Mouse (Mus musculus) CH12.LX (cell line): ENCODE results near the gene Vps4b. TPM values are rescaled to one million over a fixed set of nuclear protein-coding genes. Genes with fewer than 3 reads are reported as not detected.

Experiments
- DNase-seq: peaks from one replicate; pipeline ENCODE4 v3.0.0-alpha.2; 2013; ENCODE audit errors: extremely low read depth
- H3K27ac ChIP-seq: 2 replicates; pipeline ENCODE4 v1.5.1; 2012; ENCODE audit warnings: low read depth, mild to moderate bottlenecking, control low read depth, moderate library complexity; ENCODE audit not compliant: insufficient read depth
- H3K27me3 ChIP-seq: replicated peaks from 2 replicates; pipeline ENCODE3; 2012; ENCODE audit warnings: inconsistent platforms
- H3K36me3 ChIP-seq, 2 experiments: replicated peaks in 1 of 2; 2 replicates each; pipeline versions ENCODE3 to v1.6.1; 2012; ENCODE audit warnings: inconsistent platforms in 1 of 2, low read length in 1 of 2, mild to moderate bottlenecking in 1 of 2, mixed read lengths in 1 of 2, moderate library complexity in 1 of 2; ENCODE audit not compliant: control insufficient read depth in 1 of 2, insufficient read depth in 1 of 2
- H3K4me1 ChIP-seq, 2 experiments: 2 replicates each; pipeline ENCODE4 v1.6.1; 2012; ENCODE audit warnings: inconsistent platforms in 1 of 2, moderate library complexity in 1 of 2; ENCODE audit not compliant: insufficient read depth in 2 of 2, control insufficient read depth in 1 of 2
- H3K4me2 ChIP-seq: 2 replicates; pipeline ENCODE4 v1.6.1; 2012; ENCODE audit warnings: low read depth, mild to moderate bottlenecking, control low read depth; ENCODE audit not compliant: poor library complexity, insufficient read depth, severe bottlenecking
- H3K4me3 ChIP-seq, 3 experiments: fragments of 150-350 bp in 1 of 3; sonication (generic) in 1 of 3; replicated peaks in 1 of 3; 2 replicates each; pipeline versions ENCODE3 to v1.5.1; 2011 to 2012; ENCODE audit warnings: low read depth in 2 of 3, low read length in 2 of 3, mild to moderate bottlenecking in 2 of 3, moderate library complexity in 2 of 3, control low read depth in 1 of 3, improper control_type of control experiment in 1 of 3, inconsistent platforms in 1 of 3, mixed read lengths in 1 of 3; ENCODE audit not compliant: poor library complexity in 1 of 3
- H3K79me2 ChIP-seq: replicated peaks from 2 replicates; pipeline ENCODE4 v1.6.1; 2012; ENCODE audit warnings: mild to moderate bottlenecking, moderate library complexity; ENCODE audit not compliant: control insufficient read depth, poor library complexity, insufficient read depth, severe bottlenecking; ENCODE audit errors: extremely low read depth
- H3K9ac ChIP-seq: 2 replicates; pipeline ENCODE4 v1.6.1; 2012; ENCODE audit warnings: low read depth, mild to moderate bottlenecking, control low read depth, moderate library complexity; ENCODE audit not compliant: insufficient read depth
- H3K9me3 ChIP-seq: replicated peaks from 2 replicates; pipeline ENCODE3; 2012; ENCODE audit warnings: low read length, inconsistent platforms, mixed read lengths
- CTCF ChIP-seq, 2 experiments: IDR thresholded peaks in 1 of 2; conservative IDR thresholded peaks in 1 of 2; 2 replicates each; pipeline ENCODE4 v1.5.1; 2011 to 2012; ENCODE audit warnings: low read depth in 2 of 2, low read length in 2 of 2, improper control_type of control experiment in 1 of 2, inconsistent platforms in 1 of 2, mild to moderate bottlenecking in 1 of 2, moderate library complexity in 1 of 2
- ELF1 ChIP-seq: IDR thresholded peaks from 2 replicates; pipeline ENCODE4 v1.6.1; 2014; ENCODE audit warnings: low read depth, mild to moderate bottlenecking, inconsistent platforms, low read length, improper control_type of control experiment
- ETS1 ChIP-seq: conservative IDR thresholded peaks from 2 replicates; pipeline ENCODE4 v1.6.1; 2012; ENCODE audit warnings: low read depth, mild to moderate bottlenecking, inconsistent platforms, low read length, improper control_type of control experiment, moderate library complexity
- GABPA ChIP-seq: IDR thresholded peaks from 2 replicates; pipeline ENCODE4 v1.6.1; 2012; ENCODE audit warnings: low read depth, low read length, improper control_type of control experiment, inconsistent platforms; ENCODE audit not compliant: insufficient replicate concordance
- HCFC1 ChIP-seq: IDR thresholded peaks from 2 replicates; pipeline ENCODE4 v1.6.1; 2012; ENCODE audit warnings: low read depth, mild to moderate bottlenecking, inconsistent platforms, low read length, improper control_type of control experiment
- IRF4 ChIP-seq: IDR thresholded peaks from 2 replicates; pipeline ENCODE4 v1.6.1; 2014; ENCODE audit warnings: low read depth, mild to moderate bottlenecking, inconsistent platforms, low read length, improper control_type of control experiment
- JUN ChIP-seq: IDR thresholded peaks from 2 replicates; pipeline ENCODE4 v1.6.1; 2011; ENCODE audit warnings: low read depth, mild to moderate bottlenecking, low read length, improper control_type of control experiment, moderate library complexity; ENCODE audit not compliant: insufficient read depth
- JUND ChIP-seq: conservative IDR thresholded peaks from 2 replicates; pipeline ENCODE4 v1.6.1; 2011; ENCODE audit warnings: low read depth, low read length, improper control_type of control experiment
- MAFK ChIP-seq: IDR thresholded peaks from 2 replicates; pipeline ENCODE4 v1.6.1; 2011; ENCODE audit warnings: low read length, improper control_type of control experiment; ENCODE audit not compliant: insufficient replicate concordance
- MAZ ChIP-seq: IDR thresholded peaks from 2 replicates; pipeline ENCODE4 v1.6.1; 2012; ENCODE audit warnings: low read depth, mild to moderate bottlenecking, inconsistent platforms, low read length, improper control_type of control experiment, moderate library complexity
- MYC ChIP-seq: IDR thresholded peaks from 2 replicates; pipeline ENCODE4 v1.6.1; 2011; ENCODE audit warnings: low read depth, mild to moderate bottlenecking, improper control_type of control experiment, low read length
- NELFE ChIP-seq: IDR thresholded peaks from 2 replicates; pipeline ENCODE4 v1.6.1; 2011; ENCODE audit warnings: low read depth, low read length, improper control_type of control experiment
- NRF1 ChIP-seq: IDR thresholded peaks from 2 replicates; pipeline ENCODE4 v1.6.1; 2014; ENCODE audit warnings: low read depth, mild to moderate bottlenecking, inconsistent platforms, low read length, improper control_type of control experiment, moderate library complexity
- PAX5 ChIP-seq: IDR thresholded peaks from 2 replicates; pipeline ENCODE4 v1.6.1; 2012; ENCODE audit warnings: low read length, inconsistent platforms, mixed read lengths
- POLR2A ChIP-seq: IDR thresholded peaks from 2 replicates; pipeline ENCODE4 v1.6.1; 2011; ENCODE audit warnings: low read depth, mild to moderate bottlenecking, improper control_type of control experiment, low read length
- SMC3 ChIP-seq: IDR thresholded peaks from 2 replicates; pipeline ENCODE4 v1.6.1; 2011; ENCODE audit warnings: low read depth, low read length, improper control_type of control experiment
- UBTF ChIP-seq: IDR thresholded peaks from 2 replicates; pipeline ENCODE4 v1.6.1; 2012; ENCODE audit warnings: low read depth, mild to moderate bottlenecking, inconsistent platforms, low read length, improper control_type of control experiment, moderate library complexity
- USF1 ChIP-seq: IDR thresholded peaks from 2 replicates; pipeline ENCODE4 v1.6.1; 2014; ENCODE audit warnings: low read depth, mild to moderate bottlenecking, inconsistent platforms, low read length, improper control_type of control experiment
- USF2 ChIP-seq: conservative IDR thresholded peaks from 2 replicates; pipeline ENCODE4 v1.6.1; 2011; ENCODE audit warnings: low read depth, low read length, improper control_type of control experiment
- ZKSCAN1 ChIP-seq: IDR thresholded peaks from 2 replicates; pipeline ENCODE4 v1.6.1; 2012; ENCODE audit warnings: low read depth, inconsistent platforms, low read length, improper control_type of control experiment, borderline replicate concordance
- ZNF384 ChIP-seq: IDR thresholded peaks from 2 replicates; pipeline ENCODE4 v1.6.1; 2012; ENCODE audit warnings: low read depth, low read length, improper control_type of control experiment, inconsistent platforms
- dilution Hi-C: fragments of 300-500 bp; cut with MboI; formaldehyde crosslinking; loops from 2 replicates; pipeline ENCODE4 v1.14.3; 2020; ENCODE audit warnings: low sequenced_read_pairs; ENCODE audit not compliant: extremely low pct_unique_long_range_greater_than_20kb, extremely low pct_ligation_motif_present
- in situ Hi-C: fragments of 300-500 bp; cut with MboI; formaldehyde crosslinking; loops from 3 replicates; pipeline ENCODE4 v1.14.3; 2019; ENCODE audit warnings: low sequenced_read_pairs, low pct_ligation_motif_present, low pct_unique_long_range_greater_than_20kb, mixed read lengths
- polyA plus RNA-seq: library from polyadenylated mRNA; unstranded; fragments of >175 nt; gene quantifications from 2 replicates; pipeline ENCODE4 v1.2.1, GENCODE M21; 2012; ENCODE audit warnings: low read depth; ENCODE audit not compliant: insufficient read length
- total RNA-seq, 2 experiments: library from RNA; depleted of rRNA; stranded (reverse); fragments of 300-350 nt in 1 of 2; fragments of >200 nt in 1 of 2; gene quantifications; 2 replicates each; pipeline ENCODE4 v1.2.3; 2012 to 2014

The Vps4b gene
- total and polyA plus RNA-seq, 3 experiments: 42.0 to 92.0 (median 51.4) TPM

DNA sequence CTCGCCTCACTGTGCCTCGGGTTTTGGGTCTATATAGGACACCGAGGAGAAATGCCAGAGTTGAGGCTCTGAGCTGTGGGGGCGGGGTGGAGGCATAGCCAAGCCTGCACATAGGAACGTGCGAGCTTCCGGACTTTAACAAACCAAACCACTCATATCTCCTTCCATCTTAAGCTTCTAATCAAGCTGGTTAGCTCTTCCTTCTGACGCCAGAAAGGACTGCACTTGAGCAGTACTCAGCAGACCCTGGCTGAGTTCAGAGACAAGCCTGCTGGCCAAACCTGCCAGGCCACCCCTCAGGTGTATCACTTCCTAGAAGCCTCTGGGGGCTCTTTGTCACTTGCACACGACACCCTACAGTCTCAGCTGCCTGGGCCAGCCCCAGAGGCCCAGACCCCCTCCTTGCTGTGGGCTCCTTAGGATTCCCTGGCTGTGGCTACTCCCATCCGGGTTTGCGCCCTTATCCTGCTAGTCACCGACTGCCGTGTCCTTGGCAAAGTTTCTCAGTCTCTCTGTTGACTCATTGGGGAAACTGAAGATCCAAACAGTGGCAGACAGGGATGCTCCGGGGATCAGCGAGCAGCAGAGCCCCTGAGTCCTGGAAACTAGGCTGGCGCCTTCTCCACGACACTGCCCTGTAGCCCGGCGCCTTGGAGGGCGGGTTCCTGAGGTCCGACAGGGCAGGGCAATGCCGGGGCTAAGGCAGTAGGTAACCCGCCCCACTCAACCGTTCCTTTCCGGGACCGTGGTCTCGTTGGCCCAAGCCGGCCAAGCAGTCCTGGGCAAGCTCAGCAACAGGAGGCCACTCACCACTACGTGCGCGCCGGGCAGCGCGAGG is 37.6 kb downstream of the Vps4b start:
- in situ Hi-C loops: no loop called here

DNA sequence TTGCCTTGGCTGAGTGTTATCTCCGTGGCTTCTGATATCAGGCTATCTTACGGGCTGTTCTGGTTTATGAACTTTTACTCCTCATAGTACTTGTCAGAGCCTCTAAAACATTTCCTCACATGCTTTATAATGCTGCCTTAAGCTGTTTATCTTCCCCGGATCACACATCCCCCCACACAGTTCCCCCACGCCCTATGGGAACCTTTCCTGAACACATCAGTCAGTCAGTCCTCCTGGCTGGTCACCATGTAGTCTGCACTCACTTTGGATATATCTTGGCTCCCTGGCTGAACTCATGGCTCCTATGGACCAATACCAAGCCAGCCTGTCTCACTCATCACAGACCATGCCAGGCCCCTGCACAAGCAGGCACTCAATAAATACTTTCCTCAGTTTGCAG is 39.9 kb downstream of the Vps4b start:
- H3K4me3 ChIP-seq: no peak overlapping the region
- no peaks in the 10 kb centered on the region for H3K9me3 ChIP-seq
- H3K27ac ChIP-seq: no peak overlapping the region
- H3K9ac ChIP-seq: no peak overlapping the region
- no peaks in the 10 kb centered on the region; the same call in 1 of the 2 replicates for H3K79me2 ChIP-seq
- no peak overlapping the region for H3K4me2 ChIP-seq
- H3K27me3 ChIP-seq: no peaks in the 10 kb centered on the region
- in situ Hi-C loops (no loop called here), dilution Hi-C loops (no loop called here)
- DNase-seq: no peak
- H3K4me1 ChIP-seq: peaks cover 4 to 15% of the 10 kb centered on the region in 2 experiments; a peak in 3 of 4 replicates
- TF ChIP-seq PAX5: no peak
- TF ChIP-seq CTCF (conservative IDR thresholded peaks at IDR 0.05 in 1 of 2, IDR thresholded peaks at IDR 0.05 in 1 of 2; ENCODE audit: low read depth in 2 of 2, low read length in 2 of 2): no peak
- no peak for TF ChIP-seq USF1
- no peak for TF ChIP-seq ELF1
- no peak for TF ChIP-seq SMC3
- no peak for TF ChIP-seq JUN
- TF ChIP-seq GABPA: no peak
- TF ChIP-seq UBTF: no peak
- TF ChIP-seq NRF1: no peak
- TF ChIP-seq JUND: no peak
- no peak for TF ChIP-seq NELFE
- peaks cover 3 to 39% of the 10 kb centered on the region in 2 experiments for H3K36me3 ChIP-seq

More for the DNA sequence above, 37.6 kb downstream of the Vps4b start:
- peak; percentile 24 for DNase-seq
- peak overlapping the region; percentile 86 to 98 (median 86) for H3K4me3 ChIP-seq
- TF ChIP-seq UBTF (no peak), IRF4 (no peak), SMC3 (no peak), ETS1 (no peak), JUND (no peak), ZNF384 (no peak), MAZ (no peak), POLR2A (no peak), HCFC1 (no peak), MYC (no peak), USF2 (no peak), MAFK (no peak), PAX5 (no peak), ZKSCAN1 (no peak), ELF1 (no peak)
- TF ChIP-seq, all 38 proteins: peak for 0
- H3K36me3 ChIP-seq: peaks cover 0 to 32% of the 10 kb centered on the region in 2 experiments
- peak overlapping the region; percentile 39 for H3K9ac ChIP-seq
- H3K4me2 ChIP-seq: peak overlapping the region; percentile 58
- peaks cover 4 to 15% of the 10 kb centered on the region in 2 experiments; a peak in 3 of 4 replicates for H3K4me1 ChIP-seq
- H3K9me3 ChIP-seq: no peaks in the 10 kb centered on the region
- no peaks in the 10 kb centered on the region for H3K27me3 ChIP-seq
- peak overlapping the region; percentile 36; the same call in 1 of the 2 replicates for H3K27ac ChIP-seq
- no peaks in the 10 kb centered on the region for H3K79me2 ChIP-seq
- dilution Hi-C loops: no loop called here
